Mouse (Mus musculus): ENCODE results near the gene Fyb2. TPM values are rescaled to one million over a fixed set of nuclear protein-coding genes. Genes with fewer than 3 reads are reported as not detected.

The Fyb2 gene
- polyA plus RNA-seq (2017; shearing (Covaris generic)): not detected

DNA sequence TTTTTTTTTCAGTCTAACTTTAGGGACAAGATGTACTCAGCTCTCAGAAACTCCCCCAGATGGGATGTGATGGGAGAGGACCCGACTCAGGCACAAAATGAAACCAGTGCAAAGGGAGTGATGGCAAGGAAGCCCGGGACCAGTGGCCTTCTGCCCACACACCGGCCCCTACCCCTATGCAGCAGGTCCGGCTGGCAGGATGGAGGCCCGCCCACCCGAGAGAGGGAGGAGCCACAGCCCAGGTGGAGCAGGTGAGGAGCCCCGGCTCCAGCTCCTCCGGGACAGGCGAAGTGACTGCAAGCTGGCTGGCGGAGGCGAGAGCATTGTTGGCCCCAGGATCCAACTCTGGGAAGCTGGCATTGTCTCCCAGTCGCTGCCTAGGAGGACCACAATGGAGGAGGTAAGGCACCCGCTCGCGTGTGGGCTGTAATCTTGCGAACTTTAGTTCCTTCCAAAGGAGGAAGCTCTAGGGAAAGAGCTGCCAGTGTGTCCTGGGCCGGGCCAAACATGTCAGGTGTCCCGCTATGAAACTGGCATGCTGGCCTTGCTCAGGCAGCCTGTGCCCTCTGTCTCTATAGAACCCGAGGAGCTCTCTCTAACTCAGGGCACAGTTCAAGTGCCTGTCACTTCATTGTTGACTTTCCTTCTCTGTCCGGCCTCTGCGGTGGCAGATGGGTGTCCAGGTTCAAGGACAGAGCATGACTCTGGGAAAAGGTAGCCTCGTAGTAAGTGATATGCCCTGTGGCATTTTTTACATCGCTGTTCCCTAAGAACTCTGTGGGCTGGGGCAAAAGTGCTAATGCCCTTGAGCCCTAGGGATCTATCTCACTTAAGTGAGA lies at the start of gene Fyb2:
Gene Fyb2 (plus strand): TSS at position 166 of the 839 bp plus-strand sequence.

DNA sequence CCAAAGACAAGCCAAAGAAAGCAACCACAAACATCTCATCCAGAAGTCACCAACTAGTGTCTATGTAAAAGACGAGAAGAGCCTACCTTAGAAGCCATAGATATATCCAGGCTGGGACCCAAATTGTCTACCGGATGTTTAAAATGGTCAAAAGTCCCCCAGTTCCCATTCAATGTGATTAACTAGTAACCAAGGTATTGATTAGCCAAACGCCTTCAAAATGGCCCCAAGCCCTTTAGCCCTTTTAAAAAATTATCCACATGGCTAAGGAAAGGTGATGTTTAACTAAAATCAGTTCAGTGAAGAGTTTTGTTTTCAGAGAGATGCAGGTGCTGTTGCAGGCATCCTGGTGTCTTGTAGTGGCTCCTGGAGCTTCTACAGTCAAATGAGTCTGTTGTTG lies 36.9 kb upstream of the Fyb2 start, which contains the start of gene C8a:
Gene C8a (minus strand): TSS at position 76 of the 400 bp plus-strand sequence.

Other genes starting within 250 kb of the Fyb2 start
- not detected for gene C8b, start 147.1 kb upstream of the Fyb2 start, polyA plus RNA-seq (2017; shearing (Covaris generic))
- gene Gm17662, start 56.1 kb upstream of the Fyb2 start, polyA plus RNA-seq (2017; shearing (Covaris generic)): not detected
- gene C8a, start 37.1 kb upstream of the Fyb2 start, polyA plus RNA-seq (2017; shearing (Covaris generic)): not detected
- gene Prkaa2, start 196.4 kb downstream of the Fyb2 start, polyA plus RNA-seq (2017; shearing (Covaris generic)): 0.23 TPM
- gene Plpp3, start 243.9 kb downstream of the Fyb2 start, polyA plus RNA-seq (2017; shearing (Covaris generic)): not detected